Mouse (Mus musculus): ENCODE data around the gene Omp. TPM values are rescaled to one million over a fixed set of nuclear protein-coding genes. Genes with fewer than 3 reads are reported as not detected.

Gene Omp
- total and polyA plus RNA-seq, 3 experiments: 0.08 TPM; not detected in 2

GRCm38 (mm10) chr7:98149802-98150201, 4.5 kb upstream of the Omp start:
- Histone ChIP-seq H3K4me1 (ENCODE audit: control insufficient read depth in 1 of 2, insufficient read depth in 2 of 2) (peaks cover 9 to 12% of the 10 kb centered on the region in 2 experiments), H3K79me2 (replicated peaks; ENCODE audit: control insufficient read depth, extremely low read depth, insufficient read depth, poor library complexity, severe bottlenecking) (no peaks in the 10 kb centered on the region), H3K4me3 (replicated peaks in 1 of 3; ENCODE audit: low read depth in 2 of 3, low read length in 2 of 3, poor library complexity in 1 of 3) (no peak overlapping the region), H3K27me3 (replicated peaks) (peaks cover 10% of the 10 kb centered on the region), H3K27ac (ENCODE audit: insufficient read depth, low read depth) (no peak overlapping the region), H3K9me3 (replicated peaks; ENCODE audit: low read length) (no peaks in the 10 kb centered on the region), H3K9ac (ENCODE audit: insufficient read depth, low read depth) (no peak overlapping the region), H3K36me3 (replicated peaks in 1 of 2; ENCODE audit: control insufficient read depth in 1 of 2, insufficient read depth in 1 of 2, low read length in 1 of 2) (no peaks in the 10 kb centered on the region), H3K4me2 (ENCODE audit: insufficient read depth, low read depth, poor library complexity, severe bottlenecking) (no peak overlapping the region)
- no peak for DNase-seq (ENCODE audit: extremely low read depth)
- in situ Hi-C loops (cut with MboI; ENCODE audit: low pct_ligation_motif_present, low pct_unique_long_range_greater_than_20kb, low sequenced_read_pairs) (loop anchor here (25.0 kb wide), 1 partner anchor 287 kb away; the partner anchor contains the start of gene Gucy2d), dilution Hi-C loops (cut with MboI; ENCODE audit: extremely low pct_ligation_motif_present, extremely low pct_unique_long_range_greater_than_20kb, low sequenced_read_pairs) (no loop called here)
- TF ChIP-seq MXI1 (IDR thresholded peaks at IDR 0.05; ENCODE audit: low read depth, low read length): no peak
- TF ChIP-seq HCFC1 (IDR thresholded peaks at IDR 0.05; ENCODE audit: low read depth, low read length): no peak
- no peak for TF ChIP-seq RCOR1 (conservative IDR thresholded peaks at IDR 0.05; ENCODE audit: low read depth, low read length)
- TF ChIP-seq TCF12 (IDR thresholded peaks at IDR 0.05; ENCODE audit: low read depth, low read length): no peak
- TF ChIP-seq BHLHE40 (IDR thresholded peaks at IDR 0.05; ENCODE audit: low read depth, low read length): no peak
- TF ChIP-seq NRF1 (IDR thresholded peaks at IDR 0.05; ENCODE audit: low read depth, low read length): no peak
- no peak for TF ChIP-seq MAX (IDR thresholded peaks at IDR 0.05; ENCODE audit: low read length)
- no peak for TF ChIP-seq NELFE (IDR thresholded peaks at IDR 0.05; ENCODE audit: low read depth, low read length)
- TF ChIP-seq ZC3H11A (IDR thresholded peaks at IDR 0.05; ENCODE audit: low read depth, low read length): no peak
- TF ChIP-seq TBP (conservative IDR thresholded peaks at IDR 0.05; ENCODE audit: low read depth, low read length): no peak
- TF ChIP-seq SIN3A (IDR thresholded peaks at IDR 0.05; ENCODE audit: low read length): no peak
- TF ChIP-seq ZMIZ1 (IDR thresholded peaks at IDR 0.05; ENCODE audit: low read depth, low read length): no peak
- TF ChIP-seq RAD21 (IDR thresholded peaks at IDR 0.05; ENCODE audit: low read depth, low read length): no peak
- no peak for TF ChIP-seq GABPA (IDR thresholded peaks at IDR 0.05; ENCODE audit: insufficient replicate concordance, low read depth, low read length)
- TF ChIP-seq JUND (conservative IDR thresholded peaks at IDR 0.05; ENCODE audit: low read depth, low read length): no peak
- no peak for TF ChIP-seq USF1 (IDR thresholded peaks at IDR 0.05; ENCODE audit: low read depth, low read length)
- TF ChIP-seq PAX5 (IDR thresholded peaks at IDR 0.05; ENCODE audit: low read length): no peak
- TF ChIP-seq SMC3 (IDR thresholded peaks at IDR 0.05; ENCODE audit: low read depth, low read length): no peak

GRCm38 (mm10) chr7:98148721-98149407, 3.6 kb upstream of the Omp start:
- in situ Hi-C loops (cut with MboI; ENCODE audit: low pct_ligation_motif_present, low pct_unique_long_range_greater_than_20kb, low sequenced_read_pairs): no loop called here
- Histone ChIP-seq H3K4me3 (replicated peaks in 1 of 3; ENCODE audit: low read depth in 2 of 3, low read length in 2 of 3, poor library complexity in 1 of 3) (no peak overlapping the region), H3K79me2 (replicated peaks; ENCODE audit: control insufficient read depth, extremely low read depth, insufficient read depth, poor library complexity, severe bottlenecking) (no peaks in the 10 kb centered on the region), H3K36me3 (replicated peaks in 1 of 2; ENCODE audit: control insufficient read depth in 1 of 2, insufficient read depth in 1 of 2, low read length in 1 of 2) (no peaks in the 10 kb centered on the region), H3K4me2 (ENCODE audit: insufficient read depth, low read depth, poor library complexity, severe bottlenecking) (no peak overlapping the region), H3K27ac (ENCODE audit: insufficient read depth, low read depth) (no peak overlapping the region), H3K4me1 (ENCODE audit: control insufficient read depth in 1 of 2, insufficient read depth in 2 of 2) (peaks cover 9 to 12% of the 10 kb centered on the region in 2 experiments), H3K9me3 (replicated peaks; ENCODE audit: low read length) (no peaks in the 10 kb centered on the region), H3K9ac (ENCODE audit: insufficient read depth, low read depth) (no peak overlapping the region), H3K27me3 (replicated peaks) (peaks cover 12% of the 10 kb centered on the region)
- dilution Hi-C loops (cut with MboI; ENCODE audit: extremely low pct_ligation_motif_present, extremely low pct_unique_long_range_greater_than_20kb, low sequenced_read_pairs): no loop called here
- DNase-seq (ENCODE audit: extremely low read depth): no peak
- TF ChIP-seq RCOR1 (conservative IDR thresholded peaks at IDR 0.05; ENCODE audit: low read depth, low read length) (no peak), MEF2A (IDR thresholded peaks at IDR 0.05; ENCODE audit: borderline replicate concordance, low read depth, low read length) (no peak), USF2 (conservative IDR thresholded peaks at IDR 0.05; ENCODE audit: low read depth, low read length) (no peak), ZKSCAN1 (IDR thresholded peaks at IDR 0.05; ENCODE audit: borderline replicate concordance, low read depth, low read length) (no peak), POLR2AphosphoS2 (IDR thresholded peaks at IDR 0.05; ENCODE audit: low read depth, low read length) (no peak), JUN (IDR thresholded peaks at IDR 0.05; ENCODE audit: insufficient read depth, low read depth, low read length) (no peak), ZC3H11A (IDR thresholded peaks at IDR 0.05; ENCODE audit: low read depth, low read length) (no peak), ELF1 (IDR thresholded peaks at IDR 0.05; ENCODE audit: low read depth, low read length) (no peak), GABPA (IDR thresholded peaks at IDR 0.05; ENCODE audit: insufficient replicate concordance, low read depth, low read length) (no peak), JUND (conservative IDR thresholded peaks at IDR 0.05; ENCODE audit: low read depth, low read length) (no peak), HCFC1 (IDR thresholded peaks at IDR 0.05; ENCODE audit: low read depth, low read length) (no peak), IRF4 (IDR thresholded peaks at IDR 0.05; ENCODE audit: low read depth, low read length) (no peak), USF1 (IDR thresholded peaks at IDR 0.05; ENCODE audit: low read depth, low read length) (no peak), RAD21 (IDR thresholded peaks at IDR 0.05; ENCODE audit: low read depth, low read length) (no peak)
